Mouse (Mus musculus) limb, embryonic 11.5 days (tissue): Measurements from ENCODE around the gene Esyt3. TPM values are rescaled to one million over a fixed set of nuclear protein-coding genes. Genes with fewer than 3 reads are reported as not detected.
A peak's percentile ranks its signal among the peaks of the same experiment; 100 is the strongest.

Source experiments
- ATAC-seq: fragments of 200-750 bp; cut with Nextera tagmentation; 2 replicates; pipeline ENCODE4 v1.8.0; 2017; ENCODE audit warnings: low read depth; ENCODE audit not compliant: insufficient number of reproducible peaks, low FRiP score, low TSS enrichment
- DNase-seq: peaks from one replicate; pipeline ENCODE4 v3.0.0-alpha.2; 2015; ENCODE audit warnings: low spot score
- H3K27ac ChIP-seq: fragments of 300-500 bp; sonication (generic); replicated peaks from 2 replicates; pipeline ENCODE4 v1.5.1; 2014; ENCODE audit warnings: low read depth, mild to moderate bottlenecking, low read length
- H3K27me3 ChIP-seq: fragments of 300-500 bp; sonication (generic); 2 replicates; pipeline ENCODE4 v1.6.1; 2014; ENCODE audit warnings: mild to moderate bottlenecking, low read length, mixed read lengths; ENCODE audit not compliant: control insufficient read depth, insufficient read depth
- H3K36me3 ChIP-seq: fragments of 300-500 bp; sonication (generic); 2 replicates; pipeline ENCODE4 v1.6.1; 2014; ENCODE audit warnings: mild to moderate bottlenecking, low read length, moderate library complexity, mixed read lengths; ENCODE audit not compliant: control insufficient read depth, insufficient read depth
- H3K4me1 ChIP-seq: fragments of 300-500 bp; sonication (generic); 2 replicates; pipeline ENCODE4 v1.6.1; 2014; ENCODE audit warnings: low read length, mixed read lengths; ENCODE audit not compliant: control insufficient read depth, insufficient read depth
- H3K4me2 ChIP-seq: fragments of 300-500 bp; sonication (generic); 2 replicates; pipeline ENCODE4 v1.6.1; 2014; ENCODE audit warnings: low read depth, mild to moderate bottlenecking, moderate library complexity; ENCODE audit not compliant: severe bottlenecking
- H3K4me3 ChIP-seq: fragments of 300-500 bp; sonication (generic); 2 replicates; pipeline ENCODE4 v1.5.1; 2014; ENCODE audit warnings: low read depth, low read length
- H3K9ac ChIP-seq: fragments of 300-500 bp; sonication (generic); 2 replicates; pipeline ENCODE4 v1.6.1; 2014; ENCODE audit warnings: mild to moderate bottlenecking, low read length
- H3K9me3 ChIP-seq: fragments of 300-500 bp; sonication (generic); 2 replicates; pipeline ENCODE4 v1.6.1; 2016; ENCODE audit warnings: low read length; ENCODE audit not compliant: control insufficient read depth
- WGBS: fragments of 180-500 bp; shearing (Covaris S2); extraction: QIAGEN DNeasy Blood & Tissue Kit; methylation state at CpG from one replicate; pipeline ENCODE4 v1.1.7; 2014; 5-methylcytosine and 5-hydroxymethylcytosine counted together
- polyA plus RNA-seq: library from polyadenylated mRNA; unstranded; fragments of >200 nt; fragmentation: Nextera tagmentation; extraction: Ambion mirVana; gene quantifications from 2 replicates; pipeline ENCODE4 v1.2.1, GENCODE M21; 2014

Gene Esyt3
- polyA plus RNA-seq, 1 experiment from 2014 or later: 0.13 TPM

- Histone ChIP-seq H3K27me3 (peaks cover 16% of the 10 kb centered on the region), H3K4me3 (no peak overlapping the region), H3K4me2 (no peak overlapping the region), H3K27ac (no peak overlapping the region), H3K4me1 (peaks cover 1% of the 10 kb centered on the region; the same call in 1 of the 2 replicates), H3K36me3 (no peaks in the 10 kb centered on the region), H3K9me3 (no peaks in the 10 kb centered on the region), H3K9ac (no peak overlapping the region)
- 59% methylated on average over 8 of the region's 8 CpGs for WGBS
- DNase-seq (peak; percentile 71), ATAC-seq (no peak)
These were observed 4.7 kb upstream of the Esyt3 start for GRCm38 (mm10) chr9:99363076-99363475.

DNA sequence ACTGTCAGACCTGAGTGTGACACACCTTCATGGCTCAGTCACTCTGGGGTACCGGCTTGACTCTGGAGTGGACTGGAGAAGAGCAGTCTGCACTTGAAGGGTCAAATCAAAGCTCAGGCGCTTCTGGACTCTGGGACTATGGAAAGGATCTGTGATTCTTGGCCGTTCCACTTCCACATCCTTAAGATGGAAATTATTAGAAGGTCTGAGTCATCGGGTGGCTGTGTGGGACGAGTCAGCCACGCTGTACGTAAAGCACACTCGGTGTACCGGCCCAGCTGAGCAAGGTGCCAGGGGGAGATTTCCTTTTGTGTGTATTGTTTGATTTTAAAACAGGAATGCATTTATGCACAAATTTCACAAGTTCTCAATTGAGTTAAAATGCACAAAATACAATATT lies 3.6 kb upstream of the Esyt3 start:
- no peak overlapping the region for H3K4me2 ChIP-seq
- no peaks in the 10 kb centered on the region for H3K36me3 ChIP-seq
- ATAC-seq (no peak), DNase-seq (no peak)
- H3K4me3 ChIP-seq: no peak overlapping the region
- 92% methylated on average over 9 of the region's 9 CpGs for WGBS
- no peak overlapping the region for H3K27ac ChIP-seq
- H3K27me3 ChIP-seq: peaks cover 27% of the 10 kb centered on the region
- H3K9ac ChIP-seq: no peak overlapping the region
- H3K9me3 ChIP-seq: no peaks in the 10 kb centered on the region
- peaks cover 6% of the 10 kb centered on the region; the same call in 1 of the 2 replicates for H3K4me1 ChIP-seq

GRCm38 (mm10) chr9:99359012-99359411 lies 655 bp upstream of the Esyt3 start:
- no peak overlapping the region for H3K4me2 ChIP-seq
- H3K36me3 ChIP-seq: no peaks in the 10 kb centered on the region
- DNase-seq (no peak), ATAC-seq (no peak)
- H3K27ac ChIP-seq: no peak overlapping the region
- peaks cover 6% of the 10 kb centered on the region; the same call in 1 of the 2 replicates for H3K4me1 ChIP-seq
- no peaks in the 10 kb centered on the region for H3K9me3 ChIP-seq
- 88% methylated on average over 15 of the region's 15 CpGs for WGBS
- no peak overlapping the region for H3K4me3 ChIP-seq
- peaks cover 36% of the 10 kb centered on the region for H3K27me3 ChIP-seq
- no peak overlapping the region for H3K9ac ChIP-seq

- no peak overlapping the region for H3K27ac ChIP-seq
- H3K36me3 ChIP-seq: no peaks in the 10 kb centered on the region
- ATAC-seq (no peak), DNase-seq (peak; percentile 39)
- H3K4me1 ChIP-seq: peaks cover 6% of the 10 kb centered on the region; the same call in 1 of the 2 replicates
- H3K4me3 ChIP-seq: peak overlapping the region; percentile 39
- H3K4me2 ChIP-seq: peak overlapping the region; percentile 89
- 4% methylated on average over 19 of the region's 19 CpGs for WGBS
- H3K9ac ChIP-seq: peak overlapping the region; percentile 34; the same call in 1 of the 2 replicates
- H3K27me3 ChIP-seq: peaks cover 36% of the 10 kb centered on the region
- H3K9me3 ChIP-seq: no peaks in the 10 kb centered on the region
These were observed 816 bp downstream of the Esyt3 start for GRCm38 (mm10) chr9:99357561-99357920.

- H3K4me3 ChIP-seq: no peak overlapping the region
- H3K36me3 ChIP-seq: no peaks in the 10 kb centered on the region
- H3K27ac ChIP-seq: no peak overlapping the region
- peaks cover 6% of the 10 kb centered on the region; the same call in 1 of the 2 replicates for H3K4me1 ChIP-seq
- 16% methylated on average over 5 of the region's 5 CpGs for WGBS
- H3K4me2 ChIP-seq: no peak overlapping the region
- ATAC-seq (no peak), DNase-seq (no peak)
- H3K9me3 ChIP-seq: no peaks in the 10 kb centered on the region
- no peak overlapping the region for H3K9ac ChIP-seq
- peaks cover 36% of the 10 kb centered on the region for H3K27me3 ChIP-seq
These were observed 2.4 kb downstream of the Esyt3 start for GRCm38 (mm10) chr9:99355971-99356370.

- H3K4me2 ChIP-seq: no peak overlapping the region
- H3K4me1 ChIP-seq: peaks cover 6% of the 10 kb centered on the region; the same call in 1 of the 2 replicates
- no peak overlapping the region for H3K4me3 ChIP-seq
- no peaks in the 10 kb centered on the region for H3K36me3 ChIP-seq
- no peak overlapping the region for H3K9ac ChIP-seq
- H3K9me3 ChIP-seq: no peaks in the 10 kb centered on the region
- ATAC-seq: no peak
- H3K27me3 ChIP-seq: peaks cover 33% of the 10 kb centered on the region
- DNase-seq: no peak
- H3K27ac ChIP-seq: no peak overlapping the region
- 67% methylated on average over 5 of the region's 5 CpGs for WGBS
These were observed 3.6 kb downstream of the Esyt3 start for GRCm38 (mm10) chr9:99354796-99355195.

GRCm38 (mm10) chr9:99353390-99353789 lies 5.0 kb downstream of the Esyt3 start:
- Histone ChIP-seq H3K27ac (no peak overlapping the region), H3K4me1 (peaks cover 6% of the 10 kb centered on the region; the same call in 1 of the 2 replicates), H3K4me3 (no peak overlapping the region), H3K27me3 (peaks cover 23% of the 10 kb centered on the region), H3K9me3 (no peaks in the 10 kb centered on the region), H3K4me2 (no peak overlapping the region), H3K36me3 (no peaks in the 10 kb centered on the region), H3K9ac (no peak overlapping the region)
- WGBS: 67% methylated on average over 6 of the region's 6 CpGs
- DNase-seq (no peak), ATAC-seq (no peak)

DNA sequence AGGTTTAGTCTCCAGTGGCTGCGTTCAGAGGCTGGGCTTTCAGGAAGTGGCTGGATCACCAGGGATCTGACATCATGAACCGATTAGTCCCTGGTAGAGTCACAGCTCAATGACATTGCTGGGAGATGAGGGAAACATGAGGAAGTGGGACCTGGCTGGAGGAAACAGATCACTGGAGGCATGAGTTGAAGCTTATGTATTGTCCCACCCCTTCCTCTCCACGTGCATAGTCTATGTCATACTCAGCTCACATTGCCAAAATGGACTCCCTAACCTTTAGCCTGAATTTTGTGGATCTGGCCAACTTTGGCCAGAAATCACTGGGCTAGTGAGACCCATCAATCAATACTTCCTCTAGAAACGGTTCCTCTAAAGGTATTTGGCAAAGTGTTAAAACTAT lies 5.4 kb downstream of the Esyt3 start:
- Histone ChIP-seq H3K27me3 (peaks cover 19% of the 10 kb centered on the region), H3K4me2 (no peak overlapping the region), H3K36me3 (no peaks in the 10 kb centered on the region), H3K9ac (no peak overlapping the region), H3K27ac (no peak overlapping the region), H3K4me1 (0 out of 2 replicates have a peak, but pooled peaks cover 4% of the 10 kb centered on the region), H3K4me3 (no peak overlapping the region), H3K9me3 (no peaks in the 10 kb centered on the region)
- 73% methylated on average over 4 of the region's 4 CpGs for WGBS
- ATAC-seq: no peak
- no peak for DNase-seq

- H3K4me3 ChIP-seq: no peak overlapping the region
- no peaks in the 10 kb centered on the region for H3K9me3 ChIP-seq
- H3K36me3 ChIP-seq: no peaks in the 10 kb centered on the region
- DNase-seq (no peak), ATAC-seq (no peak)
- no peak overlapping the region for H3K27ac ChIP-seq
- 27% methylated on average over 4 of the region's 4 CpGs for WGBS
- no peaks in the 10 kb centered on the region for H3K27me3 ChIP-seq
- H3K4me1 ChIP-seq: no peaks in the 10 kb centered on the region
- no peak overlapping the region for H3K9ac ChIP-seq
- no peak overlapping the region for H3K4me2 ChIP-seq
These were observed 13.0 kb downstream of the Esyt3 start for GRCm38 (mm10) chr9:99345351-99345792.
